Mouse (Mus musculus) lung, adult 2 months (tissue): Measurements from ENCODE around the gene Cit.

Source experiments
- CTCF ChIP-seq: fragments of 200-500 bp; IDR thresholded peaks from 2 replicates; pipeline ENCODE4 v1.5.1; 2011; ENCODE audit warnings: mild to moderate bottlenecking, low read length, control low read depth; ENCODE audit not compliant: insufficient read depth
- POLR2A ChIP-seq: fragments of 200-500 bp; IDR thresholded peaks from 2 replicates; pipeline ENCODE4 v1.6.1; 2011; ENCODE audit warnings: low read depth, mild to moderate bottlenecking, control low read depth, low read length, borderline replicate concordance; ENCODE audit errors: extremely low read depth

DNA sequence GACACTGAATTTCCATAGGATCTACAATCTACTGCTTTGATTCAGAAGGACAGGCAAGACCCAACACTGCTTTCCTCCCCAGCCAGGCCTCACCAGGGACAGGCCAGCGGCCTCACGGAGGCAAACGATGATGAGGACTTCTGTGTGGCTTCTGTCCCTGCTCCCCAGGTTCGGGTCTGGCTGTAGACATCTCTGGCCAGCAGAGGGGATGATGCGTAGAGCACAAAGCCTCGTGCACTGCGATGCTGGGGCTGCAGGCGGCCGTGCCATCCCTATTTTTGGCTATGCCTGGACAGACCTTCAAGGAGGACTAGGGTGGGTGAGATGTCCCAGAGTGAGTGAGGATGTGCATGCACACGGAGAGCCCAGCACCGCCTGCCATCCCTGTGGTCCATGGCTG, 169.2 kb downstream of the Cit start:
- no peak for TF ChIP-seq CTCF
- no peak for TF ChIP-seq POLR2A
